Mouse (Mus musculus): ENCODE data around the gene 1700008O03Rik. TPM values are rescaled to one million over a fixed set of nuclear protein-coding genes. Genes with fewer than 3 reads are reported as not detected.

Gene 1700008O03Rik
- polyA plus RNA-seq, 1 experiment from 2014 or later: 1.7 TPM

DNA sequence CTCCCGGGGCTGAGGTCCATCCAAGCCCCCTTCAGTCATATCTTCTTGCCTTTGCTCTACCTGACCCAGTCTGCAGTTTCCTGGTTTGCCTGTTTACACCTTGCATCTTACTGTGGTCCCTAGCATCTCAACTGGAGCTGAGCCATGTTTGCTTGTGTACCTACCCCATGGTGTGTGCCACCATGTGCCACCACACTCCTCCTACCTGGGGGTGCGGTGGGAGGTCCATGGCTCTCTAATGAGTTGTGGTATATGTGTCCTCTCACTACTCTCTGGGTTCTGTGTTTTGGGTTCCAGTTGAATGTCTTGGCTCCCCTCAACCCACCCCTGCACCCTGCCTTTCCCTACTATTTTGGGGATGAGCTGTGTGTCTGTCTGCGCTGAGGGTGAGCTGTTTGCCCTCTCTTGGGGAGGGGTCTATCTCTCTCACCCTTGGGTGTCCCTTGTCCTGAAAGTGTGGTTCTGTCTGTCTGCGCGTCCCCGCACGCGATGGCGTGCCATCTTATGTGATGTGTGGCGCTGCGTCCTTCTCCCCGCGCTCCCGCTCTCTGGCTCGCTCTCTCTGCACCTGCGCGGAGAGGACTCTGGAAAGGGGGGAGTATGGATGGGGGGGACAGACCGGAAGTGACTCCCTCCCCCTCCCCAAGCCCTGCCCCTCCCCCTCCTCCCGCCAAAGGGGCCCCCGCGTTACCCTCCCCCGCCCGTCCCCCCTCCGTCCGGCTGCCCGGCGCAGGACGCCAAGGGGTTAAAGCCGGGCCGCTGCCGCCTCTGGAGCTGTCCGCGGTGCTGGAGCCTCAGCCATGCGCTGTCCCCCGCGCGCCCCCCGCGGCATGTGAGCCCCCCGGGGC, 50.4 kb downstream of the 1700008O03Rik start:
- Histone ChIP-seq H3K27me3 (ENCODE audit: low read depth, poor library complexity, severe bottlenecking) (peaks cover 73% of the 10 kb centered on the region), H3K4me3 (peak overlapping the region; percentile 65), H3K27ac (replicated peaks) (peak overlapping the region; percentile 70), H3K4me1 (peaks cover 25% of the 10 kb centered on the region), H3K9me3 (replicated peaks) (no peaks in the 10 kb centered on the region), H3K36me3 (no peaks in the 10 kb centered on the region)
- DNase-seq (ENCODE audit: low spot score): peak; percentile 64
- WGBS: 4% methylated on average over 30 of the region's 40 CpGs

DNA sequence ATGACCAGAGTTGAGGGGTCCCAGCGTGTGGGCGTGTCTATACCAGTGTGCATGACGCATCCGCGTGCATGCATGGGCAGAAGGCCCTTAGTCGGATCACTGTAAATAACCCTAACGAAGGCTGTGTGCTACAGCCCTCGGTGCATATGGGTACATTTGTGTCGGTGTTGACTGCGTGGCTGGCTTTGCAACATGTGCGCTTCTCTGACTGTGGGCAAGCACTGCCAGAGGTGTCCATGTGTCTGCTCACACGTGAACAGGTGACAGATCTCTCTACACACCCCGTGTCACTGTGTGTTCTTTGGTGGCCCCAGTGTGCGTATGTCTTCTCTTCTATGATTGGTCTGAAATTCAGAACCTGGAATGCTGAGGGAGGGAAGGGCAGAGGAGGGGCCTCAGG, 51.5 kb downstream of the 1700008O03Rik start:
- Histone ChIP-seq H3K27ac (replicated peaks) (no peak overlapping the region), H3K4me1 (peaks cover 25% of the 10 kb centered on the region), H3K27me3 (ENCODE audit: low read depth, poor library complexity, severe bottlenecking) (peaks cover 62% of the 10 kb centered on the region), H3K9me3 (replicated peaks) (no peaks in the 10 kb centered on the region), H3K36me3 (no peaks in the 10 kb centered on the region), H3K4me3 (no peak overlapping the region)
- 73% methylated on average over 14 of the region's 14 CpGs for WGBS
- no peak for DNase-seq (ENCODE audit: low spot score)

DNA sequence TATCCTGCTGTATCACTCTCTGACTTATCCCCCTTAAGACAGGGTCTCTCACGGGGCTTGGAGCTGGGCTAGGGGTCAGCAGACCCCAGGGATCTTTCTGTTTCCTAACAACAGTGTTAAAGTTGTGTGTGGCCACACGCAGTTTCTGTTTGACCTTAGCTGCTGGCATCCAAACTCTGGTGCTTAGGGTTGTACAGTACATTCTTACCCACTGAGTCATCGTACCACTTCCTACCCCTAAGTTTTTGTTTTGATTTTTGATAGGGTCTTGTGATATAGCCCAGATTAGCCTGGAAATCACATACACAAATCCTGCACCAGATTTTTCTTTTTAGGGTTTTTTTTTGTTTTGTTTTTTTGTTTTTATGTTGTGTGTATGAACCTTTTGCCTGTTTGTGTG, 53.3 kb downstream of the 1700008O03Rik start:
- H3K9me3 ChIP-seq (replicated peaks): no peaks in the 10 kb centered on the region
- H3K4me1 ChIP-seq: peaks cover 24% of the 10 kb centered on the region
- H3K27me3 ChIP-seq (ENCODE audit: low read depth, poor library complexity, severe bottlenecking): peaks cover 44% of the 10 kb centered on the region
- no peak overlapping the region for H3K4me3 ChIP-seq
- H3K27ac ChIP-seq (replicated peaks): no peak overlapping the region
- 72% methylated on average over 3 of the region's 3 CpGs for WGBS
- DNase-seq (ENCODE audit: low spot score): no peak
- no peaks in the 10 kb centered on the region for H3K36me3 ChIP-seq

DNA sequence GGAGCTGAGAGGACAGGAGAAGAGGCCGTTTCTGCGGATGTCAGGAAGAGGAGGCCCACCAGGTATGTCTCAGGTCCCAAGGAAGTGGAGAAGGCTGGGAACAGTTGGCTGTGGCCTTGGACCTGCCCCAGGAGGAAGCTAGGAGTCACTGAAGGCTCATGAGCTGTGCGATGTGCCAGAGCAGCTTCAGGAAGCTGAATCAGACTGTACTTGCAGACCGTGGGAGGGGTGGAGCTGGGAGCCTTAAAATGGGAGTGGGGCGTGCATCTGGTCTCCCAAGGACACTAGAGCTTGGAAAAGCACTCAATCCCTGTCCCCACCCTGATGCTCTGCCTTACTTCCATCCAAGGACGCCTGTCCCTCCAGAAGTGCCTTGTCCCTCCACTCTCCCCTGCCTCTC, 59.0 kb downstream of the 1700008O03Rik start:
- no peak for DNase-seq (ENCODE audit: low spot score)
- Histone ChIP-seq H3K4me3 (no peak overlapping the region), H3K27me3 (ENCODE audit: low read depth, poor library complexity, severe bottlenecking) (peaks cover 12% of the 10 kb centered on the region; the same call in 1 of the 2 replicates), H3K4me1 (peaks cover 11% of the 10 kb centered on the region), H3K36me3 (peaks cover 7% of the 10 kb centered on the region; the same call in 1 of the 2 replicates), H3K27ac (replicated peaks) (no peak overlapping the region; the same call in 1 of the 2 replicates), H3K9me3 (replicated peaks) (no peaks in the 10 kb centered on the region)
- 73% methylated on average over 6 of the region's 6 CpGs for WGBS

DNA sequence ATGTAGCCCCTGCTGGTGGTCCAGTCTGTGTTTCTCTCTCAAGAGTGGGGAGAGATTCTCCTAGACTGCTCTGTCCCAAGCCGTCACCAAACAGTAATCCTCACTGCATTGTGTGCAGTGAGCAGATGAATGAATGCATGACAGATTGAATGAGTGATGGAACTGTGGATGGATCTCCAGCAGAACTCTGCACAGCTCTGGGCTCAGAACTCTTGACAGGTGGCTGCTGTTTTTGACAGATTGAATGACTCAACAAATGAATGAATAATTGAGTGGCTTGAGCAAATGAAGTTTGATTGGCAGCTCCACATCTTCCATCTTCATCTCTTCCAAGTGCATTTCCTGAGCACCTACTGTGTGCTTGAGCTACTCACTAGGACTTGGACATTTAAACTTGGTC, 63.3 kb downstream of the 1700008O03Rik start:
- peaks cover 16% of the 10 kb centered on the region; the same call in 1 of the 2 replicates for H3K27me3 ChIP-seq (ENCODE audit: low read depth, poor library complexity, severe bottlenecking)
- WGBS: 96% methylated on average over 1 of the region's 1 CpGs
- peaks cover 9% of the 10 kb centered on the region for H3K4me1 ChIP-seq
- no peaks in the 10 kb centered on the region for H3K9me3 ChIP-seq (replicated peaks)
- H3K36me3 ChIP-seq: peaks cover 35% of the 10 kb centered on the region
- no peak for DNase-seq (ENCODE audit: low spot score)
- no peak overlapping the region for H3K4me3 ChIP-seq
- H3K27ac ChIP-seq (replicated peaks): no peak overlapping the region

DNA sequence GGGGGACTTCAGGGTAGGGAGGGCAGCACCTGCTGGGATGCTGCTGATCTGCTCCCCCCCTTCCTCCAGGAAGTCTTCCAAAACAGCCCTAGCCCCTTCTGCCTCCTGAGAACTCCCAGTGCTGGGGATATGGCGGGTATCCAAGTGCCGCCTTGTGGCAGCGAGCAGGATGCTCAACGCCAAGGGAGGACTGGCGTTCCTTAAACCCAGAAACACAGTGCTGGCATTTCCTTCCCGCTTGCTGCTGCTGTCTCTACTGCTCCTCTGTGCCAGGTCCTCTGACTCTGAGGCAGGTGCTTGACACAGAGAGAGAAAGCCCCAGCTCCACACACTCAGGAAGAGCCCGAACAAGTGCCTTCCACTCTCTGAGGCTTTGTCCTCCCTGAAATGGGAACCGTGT, 64.7 kb downstream of the 1700008O03Rik start:
- no peaks in the 10 kb centered on the region for H3K4me1 ChIP-seq
- peaks cover 6% of the 10 kb centered on the region; the same call in 1 of the 2 replicates for H3K27me3 ChIP-seq (ENCODE audit: low read depth, poor library complexity, severe bottlenecking)
- peaks cover 38% of the 10 kb centered on the region for H3K36me3 ChIP-seq
- DNase-seq (ENCODE audit: low spot score): no peak
- 53% methylated on average over 8 of the region's 8 CpGs for WGBS
- H3K9me3 ChIP-seq (replicated peaks): no peaks in the 10 kb centered on the region
- H3K27ac ChIP-seq (replicated peaks): no peak overlapping the region
- no peak overlapping the region for H3K4me3 ChIP-seq

DNA sequence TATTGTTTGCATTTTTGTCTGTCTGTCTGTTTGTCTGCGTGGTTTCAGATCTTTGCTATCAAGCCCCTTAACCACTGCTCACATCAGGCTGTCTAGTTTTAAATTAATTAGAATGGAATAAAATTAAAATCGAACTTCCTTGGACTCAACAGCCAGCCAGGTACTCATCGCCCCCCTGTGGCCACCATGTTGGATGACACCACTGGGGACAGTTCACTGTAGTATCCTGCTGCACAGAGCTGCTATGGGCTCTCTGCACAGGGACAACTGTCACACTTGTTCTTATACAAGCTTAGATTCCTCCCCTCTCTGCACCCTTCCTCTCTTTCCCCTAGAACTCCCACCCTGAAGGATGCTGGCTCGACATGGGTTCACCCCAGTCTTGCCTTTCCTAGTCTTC, 67.7 kb downstream of the 1700008O03Rik start:
- 39% methylated on average over 4 of the region's 4 CpGs for WGBS
- H3K27ac ChIP-seq (replicated peaks): no peak overlapping the region
- no peak overlapping the region for H3K4me3 ChIP-seq
- no peaks in the 10 kb centered on the region for H3K4me1 ChIP-seq
- H3K9me3 ChIP-seq (replicated peaks): no peaks in the 10 kb centered on the region
- H3K36me3 ChIP-seq: peaks cover 50% of the 10 kb centered on the region
- H3K27me3 ChIP-seq (ENCODE audit: low read depth, poor library complexity, severe bottlenecking): peaks cover 7% of the 10 kb centered on the region
- DNase-seq (ENCODE audit: low spot score): peak; percentile 28

DNA sequence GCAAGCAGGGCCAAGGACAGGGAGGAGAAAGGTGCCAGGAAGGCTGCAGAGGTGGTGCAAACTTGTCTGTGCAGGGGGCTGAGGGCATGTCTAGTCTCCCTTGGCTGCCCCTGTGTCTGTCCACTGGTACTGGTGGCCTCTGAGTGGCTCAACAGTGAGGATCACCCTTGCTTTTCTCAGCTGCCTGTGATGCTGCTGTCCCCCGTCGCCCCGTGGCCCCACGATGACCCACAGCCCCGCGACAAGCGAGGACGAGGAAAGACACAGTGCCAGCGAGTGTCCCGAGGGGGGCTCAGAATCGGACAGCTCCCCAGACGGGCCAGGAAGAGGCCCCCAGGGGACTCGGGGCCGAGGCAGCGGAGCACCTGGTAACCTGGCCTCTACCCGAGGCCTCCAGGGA, 73.1 kb downstream of the 1700008O03Rik start:
- no peak for DNase-seq (ENCODE audit: low spot score)
- no peak overlapping the region for H3K4me3 ChIP-seq
- peaks cover 18% of the 10 kb centered on the region for H3K36me3 ChIP-seq
- peaks cover 30% of the 10 kb centered on the region for H3K4me1 ChIP-seq
- 74% methylated on average over 16 of the region's 16 CpGs for WGBS
- peaks cover 57% of the 10 kb centered on the region for H3K27me3 ChIP-seq (ENCODE audit: low read depth, poor library complexity, severe bottlenecking)
- no peak overlapping the region for H3K27ac ChIP-seq (replicated peaks)
- no peaks in the 10 kb centered on the region for H3K9me3 ChIP-seq (replicated peaks)

DNA sequence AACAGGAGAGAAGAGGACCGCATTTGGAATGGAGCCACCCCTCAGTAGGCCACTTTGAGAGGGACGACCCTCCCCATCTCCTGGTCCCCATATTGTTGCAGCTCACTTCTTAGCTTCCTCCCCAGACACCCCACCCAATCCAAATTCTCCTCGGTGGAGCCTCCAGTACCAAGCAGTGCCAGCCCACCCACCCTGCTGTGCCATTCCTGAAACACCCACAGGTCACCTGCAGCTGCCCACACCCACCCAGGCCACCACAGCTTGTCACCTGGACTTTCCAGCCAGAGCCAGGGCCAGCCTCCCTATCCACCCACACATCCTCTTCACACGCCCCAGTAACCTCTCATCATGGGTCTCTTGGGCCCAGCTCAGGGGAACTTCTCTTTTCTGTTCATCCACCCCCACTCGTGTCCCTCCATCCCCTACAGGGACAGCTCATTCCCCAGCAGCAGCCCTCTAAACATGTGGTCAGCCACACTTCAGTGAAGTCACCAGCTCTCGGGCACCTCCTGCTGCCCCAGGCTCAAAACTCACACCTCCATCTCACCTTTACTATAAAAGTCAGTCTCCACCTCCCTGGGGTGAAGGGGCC, 73.8 kb downstream of the 1700008O03Rik start:
- H3K4me3 ChIP-seq: peak overlapping the region; percentile 70
- H3K27me3 ChIP-seq (ENCODE audit: low read depth, poor library complexity, severe bottlenecking): peaks cover 64% of the 10 kb centered on the region
- peaks cover 18% of the 10 kb centered on the region for H3K36me3 ChIP-seq
- no peaks in the 10 kb centered on the region for H3K9me3 ChIP-seq (replicated peaks)
- no peak for DNase-seq (ENCODE audit: low spot score)
- peak overlapping the region; percentile 91 for H3K27ac ChIP-seq (replicated peaks)
- peaks cover 32% of the 10 kb centered on the region for H3K4me1 ChIP-seq
- 12% methylated on average over 6 of the region's 6 CpGs for WGBS

DNA sequence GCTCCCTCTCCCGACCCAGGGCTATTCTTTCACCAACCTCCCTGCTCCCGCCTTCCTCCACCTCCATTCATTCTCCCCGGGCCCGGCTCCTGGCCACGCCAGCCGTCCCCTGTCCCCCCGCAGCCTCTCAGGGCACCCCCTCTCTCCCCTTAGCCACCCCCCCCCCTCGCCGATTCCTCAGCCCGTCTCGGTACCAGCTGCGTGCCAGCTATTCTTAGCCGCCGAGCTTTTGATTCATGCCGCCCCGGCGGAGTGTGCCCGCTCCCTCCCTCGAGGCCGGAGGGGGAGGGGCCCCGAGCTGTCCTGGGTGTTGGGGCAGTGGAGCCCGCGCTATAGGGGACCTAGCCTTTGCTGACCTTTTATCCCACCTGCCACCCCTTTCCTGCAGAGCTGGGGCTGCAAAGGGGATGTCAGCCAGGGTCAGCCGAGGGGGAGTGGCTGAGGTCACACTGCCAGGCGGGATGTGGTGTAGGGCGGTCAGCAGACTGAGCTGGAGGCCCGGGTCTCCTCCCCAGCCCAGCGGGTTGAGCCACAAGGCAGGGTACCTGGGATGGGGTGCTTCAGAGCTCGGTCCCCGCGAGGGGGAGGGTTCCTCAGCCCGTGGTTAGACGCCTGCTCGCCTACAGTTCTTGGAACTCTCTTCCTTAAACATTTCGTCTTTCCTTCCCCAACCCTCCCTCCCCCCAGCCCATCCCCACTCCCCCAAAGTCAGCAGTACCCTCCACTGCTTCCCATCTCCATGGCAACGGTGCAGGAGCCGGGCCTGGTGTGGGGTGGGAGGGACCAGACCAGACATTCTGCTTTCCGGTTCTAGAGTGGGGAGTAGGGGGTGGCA, 74.5 kb downstream of the 1700008O03Rik start:
- H3K4me1 ChIP-seq: peaks cover 39% of the 10 kb centered on the region
- under 1% methylated on average over 38 of the region's 38 CpGs for WGBS

DNA sequence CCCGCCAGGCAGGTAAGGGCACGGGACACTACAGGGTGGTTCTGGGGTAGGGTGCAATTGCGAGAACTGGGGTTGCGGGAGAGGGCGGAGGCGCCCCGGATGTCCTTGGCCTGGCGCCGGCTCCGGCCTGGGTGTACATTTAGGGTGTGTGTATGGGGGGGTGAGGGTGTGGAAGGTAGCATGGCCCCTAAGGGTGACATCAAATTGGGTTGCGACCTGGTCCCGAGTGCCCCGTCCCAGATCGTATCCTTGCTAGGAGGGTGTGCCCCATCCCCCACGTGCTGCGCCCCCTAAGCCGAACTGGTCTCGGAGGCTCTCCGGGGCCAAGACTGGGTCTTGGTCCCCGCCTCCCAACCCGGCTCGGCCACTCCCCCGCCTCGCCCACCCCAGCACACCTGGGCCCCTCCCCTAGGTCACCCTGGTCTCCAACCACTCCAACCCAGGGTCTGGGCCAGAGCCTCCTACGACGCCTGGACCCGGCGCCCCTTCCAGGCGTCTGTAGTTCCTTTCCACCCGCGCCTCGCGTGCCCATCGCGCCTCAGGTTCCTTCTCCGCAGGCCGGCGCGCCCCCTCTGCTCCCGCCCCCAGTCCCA, 75.2 kb downstream of the 1700008O03Rik start:
- Histone ChIP-seq H3K4me3 (peak overlapping the region; percentile 70), H3K27me3 (ENCODE audit: low read depth, poor library complexity, severe bottlenecking) (peaks cover 72% of the 10 kb centered on the region), H3K4me1 (peaks cover 46% of the 10 kb centered on the region), H3K9me3 (replicated peaks) (no peaks in the 10 kb centered on the region), H3K36me3 (peaks cover 12% of the 10 kb centered on the region), H3K27ac (replicated peaks) (peak overlapping the region; percentile 91)
- DNase-seq (ENCODE audit: low spot score): no peak
- 0% methylated on average over 40 of the region's 40 CpGs for WGBS

More for the DNA sequence above, 74.5 kb downstream of the 1700008O03Rik start:
- Histone ChIP-seq H3K27me3 (ENCODE audit: low read depth, poor library complexity, severe bottlenecking) (peaks cover 71% of the 10 kb centered on the region), H3K4me3 (peak overlapping the region; percentile 70), H3K27ac (replicated peaks) (peak overlapping the region; percentile 91), H3K36me3 (peaks cover 14% of the 10 kb centered on the region), H3K9me3 (replicated peaks) (no peaks in the 10 kb centered on the region)
- peak; percentile 71 for DNase-seq (ENCODE audit: low spot score)

Measured in midbrain, embryonic 10.5 days (tissue).